Mouse (Mus musculus) limb, embryonic 11.5 days (tissue): ENCODE results near the gene Tnfsf13. TPM values are rescaled to one million over a fixed set of nuclear protein-coding genes. Genes with fewer than 3 reads are reported as not detected.

ENCODE experiments used
- ATAC-seq: fragments of 200-750 bp; cut with Nextera tagmentation; 2 replicates; pipeline ENCODE4 v1.8.0; 2017; ENCODE audit warnings: low read depth; ENCODE audit not compliant: insufficient number of reproducible peaks, low FRiP score, low TSS enrichment
- DNase-seq: peaks from one replicate; pipeline ENCODE4 v3.0.0-alpha.2; 2015; ENCODE audit warnings: low spot score
- H3K27ac ChIP-seq: fragments of 300-500 bp; sonication (generic); replicated peaks from 2 replicates; pipeline ENCODE4 v1.5.1; 2014; ENCODE audit warnings: low read depth, mild to moderate bottlenecking, low read length
- H3K27me3 ChIP-seq: fragments of 300-500 bp; sonication (generic); 2 replicates; pipeline ENCODE4 v1.6.1; 2014; ENCODE audit warnings: mild to moderate bottlenecking, low read length, mixed read lengths; ENCODE audit not compliant: control insufficient read depth, insufficient read depth
- H3K36me3 ChIP-seq: fragments of 300-500 bp; sonication (generic); 2 replicates; pipeline ENCODE4 v1.6.1; 2014; ENCODE audit warnings: mild to moderate bottlenecking, low read length, moderate library complexity, mixed read lengths; ENCODE audit not compliant: control insufficient read depth, insufficient read depth
- H3K4me1 ChIP-seq: fragments of 300-500 bp; sonication (generic); 2 replicates; pipeline ENCODE4 v1.6.1; 2014; ENCODE audit warnings: low read length, mixed read lengths; ENCODE audit not compliant: control insufficient read depth, insufficient read depth
- H3K4me2 ChIP-seq: fragments of 300-500 bp; sonication (generic); 2 replicates; pipeline ENCODE4 v1.6.1; 2014; ENCODE audit warnings: low read depth, mild to moderate bottlenecking, moderate library complexity; ENCODE audit not compliant: severe bottlenecking
- H3K4me3 ChIP-seq: fragments of 300-500 bp; sonication (generic); 2 replicates; pipeline ENCODE4 v1.5.1; 2014; ENCODE audit warnings: low read depth, low read length
- H3K9ac ChIP-seq: fragments of 300-500 bp; sonication (generic); 2 replicates; pipeline ENCODE4 v1.6.1; 2014; ENCODE audit warnings: mild to moderate bottlenecking, low read length
- H3K9me3 ChIP-seq: fragments of 300-500 bp; sonication (generic); 2 replicates; pipeline ENCODE4 v1.6.1; 2016; ENCODE audit warnings: low read length; ENCODE audit not compliant: control insufficient read depth
- WGBS: fragments of 180-500 bp; shearing (Covaris S2); extraction: QIAGEN DNeasy Blood & Tissue Kit; methylation state at CpG from one replicate; pipeline ENCODE4 v1.1.7; 2014; 5-methylcytosine and 5-hydroxymethylcytosine counted together
- polyA plus RNA-seq: library from polyadenylated mRNA; unstranded; fragments of >200 nt; fragmentation: Nextera tagmentation; extraction: Ambion mirVana; gene quantifications from 2 replicates; pipeline ENCODE4 v1.2.1, GENCODE M21; 2014

The Tnfsf13 gene
- polyA plus RNA-seq, 1 experiment from 2014 or later = not detected

GRCm38 (mm10) chr11:69681314-69682208 is 4.0 kb downstream of the Tnfsf13 start, which contains the start of gene Senp3:
Gene Senp3 (minus strand): TSS chr11:69682084.
- Histone ChIP-seq H3K4me1 (peaks cover 8% of the 10 kb centered on the region; the same call in 1 of the 2 replicates), H3K9ac (peak within 1 kb of the TSS; percentile 80), H3K9me3 (no peaks in the 10 kb centered on the region), H3K4me2 (peak within 1 kb of the TSS; percentile 92), H3K27ac (peak within 1 kb of the TSS; percentile 92), H3K27me3 (no peaks in the 10 kb centered on the region), H3K4me3 (peak within 1 kb of the TSS; percentile 66), H3K36me3 (peaks cover 9% of the 10 kb centered on the region; the same call in 1 of the 2 replicates)
- under 1% methylated on average over 77 of the region's 80 CpGs for WGBS
- DNase-seq = peak; percentile 99
- ATAC-seq = peak; percentile 90

GRCm38 (mm10) chr11:69680136-69680855 is 5.3 kb downstream of the Tnfsf13 start:
- Histone ChIP-seq H3K9me3 (no peaks in the 10 kb centered on the region), H3K4me3 (peak overlapping the region; percentile 66), H3K4me2 (peak overlapping the region; percentile 92), H3K27me3 (no peaks in the 10 kb centered on the region), H3K4me1 (peaks cover 8% of the 10 kb centered on the region; the same call in 1 of the 2 replicates), H3K36me3 (peaks cover 11% of the 10 kb centered on the region; the same call in 1 of the 2 replicates), H3K9ac (no peak overlapping the region), H3K27ac (no peak overlapping the region)
- 92% methylated on average over 30 of the region's 30 CpGs for WGBS
- DNase-seq = no peak
- no peak for ATAC-seq

- 91% methylated on average over 2 of the region's 2 CpGs for WGBS
- ATAC-seq (no peak), DNase-seq (no peak)
- no peak overlapping the region for H3K4me3 ChIP-seq
- no peak overlapping the region for H3K4me2 ChIP-seq
- H3K4me1 ChIP-seq = peaks cover 8% of the 10 kb centered on the region; the same call in 1 of the 2 replicates
- no peaks in the 10 kb centered on the region for H3K9me3 ChIP-seq
- H3K9ac ChIP-seq = no peak overlapping the region
- no peak overlapping the region for H3K27ac ChIP-seq
- H3K36me3 ChIP-seq = peaks cover 11% of the 10 kb centered on the region; the same call in 1 of the 2 replicates
- H3K27me3 ChIP-seq = no peaks in the 10 kb centered on the region
These were observed 6.4 kb downstream of the Tnfsf13 start for GRCm38 (mm10) chr11:69679144-69679543.

GRCm38 (mm10) chr11:69672211-69672706 is 13.3 kb downstream of the Tnfsf13 start, which contains the start of gene Eif4a1:
Gene Eif4a1 (minus strand): TSS chr11:69672423.
- H3K4me2 ChIP-seq = peak within 1 kb of the TSS; percentile 96
- peaks cover 8% of the 10 kb centered on the region; the same call in 1 of the 2 replicates for H3K4me1 ChIP-seq
- DNase-seq = peak; percentile 99
- H3K27me3 ChIP-seq = no peaks in the 10 kb centered on the region
- peak within 1 kb of the TSS; percentile 100 for H3K4me3 ChIP-seq
- whole genome bisulfite sequencing = under 1% methylated on average over 36 of the region's 36 CpGs
- H3K36me3 ChIP-seq = peaks cover 36% of the 10 kb centered on the region
- ATAC-seq = peak; percentile 99
- peak within 1 kb of the TSS; percentile 99 for H3K9ac ChIP-seq
- H3K27ac ChIP-seq = peak within 1 kb of the TSS; percentile 96
- no peaks in the 10 kb centered on the region for H3K9me3 ChIP-seq

GRCm38 (mm10) chr11:69671726-69672124 is 13.9 kb downstream of the Tnfsf13 start:
- DNase-seq = no peak
- Histone ChIP-seq H3K4me3 (peak overlapping the region; percentile 100), H3K4me2 (peak overlapping the region; percentile 96; the same call in 1 of the 2 replicates), H3K36me3 (peaks cover 36% of the 10 kb centered on the region), H3K27ac (peak overlapping the region; percentile 96), H3K27me3 (no peaks in the 10 kb centered on the region), H3K9ac (peak overlapping the region; percentile 99), H3K9me3 (no peaks in the 10 kb centered on the region), H3K4me1 (peaks cover 8% of the 10 kb centered on the region; the same call in 1 of the 2 replicates)
- ATAC-seq = peak; percentile 1; the same call in 1 of the 2 replicates
- under 1% methylated on average over 43 of the region's 43 CpGs for WGBS

- ATAC-seq (peak; percentile 70), DNase-seq (peak; percentile 97)
- H3K4me3 ChIP-seq = peak overlapping the region; percentile 100
- H3K4me1 ChIP-seq = peaks cover 8% of the 10 kb centered on the region; the same call in 1 of the 2 replicates
- H3K9me3 ChIP-seq = no peaks in the 10 kb centered on the region
- H3K4me2 ChIP-seq = peak overlapping the region; percentile 96
- under 1% methylated on average over 60 of the region's 61 CpGs for WGBS
- peak overlapping the region; percentile 96 for H3K27ac ChIP-seq
- peak overlapping the region; percentile 99 for H3K9ac ChIP-seq
- H3K36me3 ChIP-seq = peaks cover 37% of the 10 kb centered on the region
- H3K27me3 ChIP-seq = no peaks in the 10 kb centered on the region
These were observed 14.5 kb downstream of the Tnfsf13 start for GRCm38 (mm10) chr11:69670786-69671725.

- H3K36me3 ChIP-seq = peaks cover 42% of the 10 kb centered on the region
- ATAC-seq = no peak
These were observed 18.9 kb downstream of the Tnfsf13 start for GRCm38 (mm10) chr11:69666665-69667005.

More at GRCm38 (mm10) chr11:69666665-69667005, 18.9 kb downstream of the Tnfsf13 start:
- H3K27me3 ChIP-seq = no peaks in the 10 kb centered on the region
- no peak overlapping the region for H3K4me2 ChIP-seq
- no peak overlapping the region for H3K27ac ChIP-seq
- no peak for DNase-seq
- H3K4me1 ChIP-seq = peaks cover 11% of the 10 kb centered on the region
- no peak overlapping the region for H3K4me3 ChIP-seq
- 87% methylated on average over 3 of the region's 3 CpGs for WGBS
- no peaks in the 10 kb centered on the region for H3K9me3 ChIP-seq
- no peak overlapping the region for H3K9ac ChIP-seq
